Mouse (Mus musculus): Measurements from ENCODE around the gene Dda1. TPM values are rescaled to one million over a fixed set of nuclear protein-coding genes. Genes with fewer than 3 reads are reported as not detected.
"Not testable (repeated sequence)": the region's sequence is repeated elsewhere in the genome, so short reads cannot be mapped to it uniquely, and the experiment has no call there.

The Dda1 gene
- total RNA-seq (2014; fragmentation: Nextera tagmentation) (31.4 and 47.5 TPM in 2 replicates), total RNA-seq (2017) (13.3 and 19.6 TPM in 2 replicates)

DNA sequence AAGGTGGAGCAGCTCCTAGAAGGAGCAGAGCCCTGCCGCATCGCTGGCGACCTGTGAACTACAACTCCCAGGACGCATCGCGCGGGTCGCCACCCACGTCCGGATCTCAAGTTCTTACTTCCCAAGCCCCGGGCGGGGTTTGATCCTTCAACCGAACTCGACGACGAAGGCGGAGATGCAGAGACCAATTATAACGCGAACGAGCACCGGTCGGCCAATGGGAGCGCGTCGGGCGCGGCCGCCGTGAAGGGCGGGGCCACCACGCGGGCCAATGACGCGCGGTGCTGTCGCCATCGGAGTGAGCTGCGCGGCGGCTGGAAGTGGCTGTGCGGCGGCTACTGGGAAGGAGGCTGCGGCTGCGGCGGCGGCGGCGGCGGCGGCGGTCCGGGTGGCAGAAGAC is at the start of gene Dda1:
Gene Dda1 (plus strand): TSS at position 284 of the 400 bp plus-strand sequence.
- ATAC-seq (replicated peaks; ENCODE audit: low FRiP score, low TSS enrichment, poor library complexity, severe bottlenecking): peak; percentile 78

DNA sequence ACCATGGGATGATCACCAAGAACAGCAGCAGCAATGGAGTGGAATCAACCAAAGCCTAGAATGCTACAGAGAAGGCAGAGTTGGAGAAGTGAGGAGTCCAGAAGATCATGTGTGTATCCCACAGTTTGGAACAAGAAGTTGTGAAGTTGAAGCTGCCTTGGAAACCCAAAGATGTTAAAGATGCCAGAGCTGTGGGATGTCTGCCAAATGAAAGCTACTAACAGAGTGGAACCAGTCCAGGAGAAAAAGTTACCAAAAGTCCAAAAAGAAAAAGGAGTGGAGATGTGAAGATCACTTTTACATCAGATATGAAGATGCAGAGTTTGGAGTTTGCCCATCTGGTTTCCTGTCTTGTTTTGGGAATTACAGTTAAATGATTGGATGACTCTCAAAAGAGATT is 46.9 kb upstream of the Dda1 start:
- ATAC-seq (replicated peaks; ENCODE audit: low FRiP score, low TSS enrichment, poor library complexity, severe bottlenecking): no peak

DNA sequence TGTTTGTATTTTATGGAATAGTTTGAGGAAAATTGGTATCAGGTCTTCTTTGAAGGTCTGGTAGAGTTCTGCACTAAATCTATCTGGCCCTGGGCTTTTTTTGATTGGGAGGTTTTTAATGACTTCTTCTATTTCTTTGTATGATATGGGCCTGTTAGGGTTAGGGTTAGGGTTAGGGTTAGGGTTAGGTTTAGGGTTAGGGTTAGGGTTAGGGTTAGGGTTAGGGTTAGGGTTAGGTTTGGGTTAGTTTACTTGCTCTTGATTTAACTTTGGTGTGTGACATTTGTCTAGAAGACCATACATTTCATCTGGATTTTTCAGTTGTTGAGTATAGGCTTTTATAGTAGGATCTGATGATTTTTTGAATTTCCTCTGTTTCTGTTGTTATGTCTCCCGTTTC is 36.1 kb upstream of the Dda1 start:
- ATAC-seq (replicated peaks; ENCODE audit: low FRiP score, low TSS enrichment, poor library complexity, severe bottlenecking): not testable (repeated sequence)

DNA sequence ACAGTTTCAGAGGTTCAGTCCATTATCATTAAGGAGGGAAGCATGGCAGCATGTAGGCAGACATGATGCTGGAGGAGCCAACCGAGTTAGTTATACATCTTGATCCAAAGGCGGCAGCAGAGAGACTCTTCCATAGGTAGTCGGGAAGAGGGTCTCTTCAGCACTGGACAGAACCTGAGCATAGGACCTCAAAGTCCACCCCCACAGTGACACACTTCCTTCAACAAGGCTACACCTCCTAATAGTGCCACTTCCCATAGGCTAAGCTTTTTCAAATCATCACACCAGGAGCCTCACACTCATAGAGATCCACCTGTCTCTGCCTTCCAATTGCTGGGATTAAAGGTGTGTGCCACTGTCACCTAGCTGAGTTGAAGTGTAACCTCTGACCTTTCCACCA is 32.0 kb upstream of the Dda1 start:
- no peak for ATAC-seq (replicated peaks; ENCODE audit: low FRiP score, low TSS enrichment, poor library complexity, severe bottlenecking)

DNA sequence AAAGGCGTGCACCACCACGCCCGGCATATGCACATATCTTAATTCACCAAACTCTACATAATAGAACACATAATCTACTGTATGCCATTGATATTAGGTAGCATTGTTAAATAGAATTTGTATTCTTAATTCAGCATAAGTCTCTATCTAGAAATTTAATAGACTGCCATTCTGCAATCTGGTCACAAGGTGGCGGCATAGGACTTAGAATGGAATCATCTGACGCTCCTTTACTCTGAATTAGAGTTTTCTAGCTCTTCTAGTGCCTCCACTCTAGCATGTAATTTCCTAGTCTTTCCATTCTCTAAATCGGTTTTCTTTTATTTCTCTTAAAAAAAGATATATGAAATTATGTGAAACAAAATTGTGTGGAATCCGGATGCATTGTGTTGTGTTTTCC is 27.6 kb upstream of the Dda1 start:
- ATAC-seq (replicated peaks; ENCODE audit: low FRiP score, low TSS enrichment, poor library complexity, severe bottlenecking): 0 out of 2 replicates have a peak, but pooled peaks have one; percentile 63

DNA sequence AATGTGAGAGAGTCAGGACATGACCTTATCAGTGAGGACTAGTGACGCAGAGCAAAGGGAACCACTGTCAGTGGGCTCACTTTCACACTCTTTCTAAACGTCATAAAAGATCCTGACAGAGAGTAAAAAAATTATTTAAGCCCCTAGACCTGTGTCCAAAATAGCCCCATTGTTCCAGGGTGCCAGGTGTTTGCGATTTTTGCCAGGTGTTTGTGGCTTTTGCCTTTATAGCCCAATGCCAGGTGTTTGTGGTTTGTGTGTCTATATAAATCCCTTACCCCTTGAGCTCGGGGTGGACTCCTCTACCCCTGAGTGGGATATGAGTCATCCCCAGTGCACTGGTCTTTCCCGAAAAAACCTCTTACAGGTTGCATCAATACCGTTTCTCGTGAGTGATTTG is 23.9 kb upstream of the Dda1 start:
- ATAC-seq (replicated peaks; ENCODE audit: low FRiP score, low TSS enrichment, poor library complexity, severe bottlenecking): no peak

DNA sequence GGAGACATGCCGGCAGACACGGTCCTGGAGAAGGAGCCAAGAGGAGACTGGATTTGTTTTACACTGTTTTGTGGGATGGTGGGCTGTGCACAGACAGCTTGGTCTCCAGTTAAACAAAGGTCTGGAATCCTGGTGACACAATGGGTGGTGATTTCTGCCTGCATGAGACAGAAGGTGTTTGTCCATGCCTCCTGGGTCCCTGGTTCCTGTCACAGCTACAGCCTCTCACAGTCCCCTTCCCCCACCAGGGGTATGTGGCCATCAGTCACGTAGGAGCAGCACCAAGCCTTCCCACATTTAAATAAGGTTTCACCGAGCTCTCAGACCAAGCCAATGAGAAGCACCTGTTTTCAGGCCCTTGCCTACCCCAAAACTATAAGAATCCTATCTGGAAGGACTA is 17.7 kb upstream of the Dda1 start:
- no peak for ATAC-seq (replicated peaks; ENCODE audit: low FRiP score, low TSS enrichment, poor library complexity, severe bottlenecking)

DNA sequence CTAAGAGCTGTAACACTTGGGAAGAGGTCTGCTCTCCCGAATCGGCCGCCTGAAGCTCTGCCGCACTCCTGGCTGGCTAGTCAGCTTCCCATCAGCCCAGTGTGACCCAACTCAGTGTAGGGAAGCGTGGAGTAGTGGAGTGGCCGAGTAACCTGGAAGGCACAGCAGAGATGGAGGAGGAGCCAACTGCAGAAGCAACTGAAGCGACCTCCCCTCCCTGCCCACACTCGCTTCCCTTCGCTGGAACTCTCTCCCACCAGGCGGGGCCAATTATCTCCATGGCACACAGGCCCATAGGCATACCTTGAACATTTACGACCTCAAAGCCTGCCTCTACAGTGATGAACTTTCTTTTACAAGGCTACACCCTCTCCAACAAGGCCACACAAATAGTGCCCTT is 17.2 kb upstream of the Dda1 start:
- ATAC-seq (replicated peaks; ENCODE audit: low FRiP score, low TSS enrichment, poor library complexity, severe bottlenecking): no peak

DNA sequence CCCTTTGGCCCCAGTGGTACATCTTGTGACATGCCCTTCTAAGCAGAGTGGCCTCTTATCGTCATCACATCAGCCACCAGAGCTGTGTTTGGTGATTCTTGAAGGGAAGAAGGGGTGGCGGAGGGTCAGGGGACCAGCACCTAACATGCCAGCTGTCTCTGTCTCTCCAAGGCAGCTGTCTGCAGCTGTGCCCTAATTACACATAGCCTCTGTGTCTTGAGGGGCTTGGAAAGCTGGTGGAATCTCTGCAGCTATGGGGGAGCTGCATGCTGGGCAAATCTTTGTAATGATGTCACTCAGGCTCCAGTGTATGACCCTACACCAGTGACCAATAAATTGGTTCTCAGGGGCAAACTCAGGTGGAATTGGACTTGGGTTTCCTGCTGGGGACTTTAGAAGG is 16.3 kb upstream of the Dda1 start:
- no peak for ATAC-seq (replicated peaks; ENCODE audit: low FRiP score, low TSS enrichment, poor library complexity, severe bottlenecking)

DNA sequence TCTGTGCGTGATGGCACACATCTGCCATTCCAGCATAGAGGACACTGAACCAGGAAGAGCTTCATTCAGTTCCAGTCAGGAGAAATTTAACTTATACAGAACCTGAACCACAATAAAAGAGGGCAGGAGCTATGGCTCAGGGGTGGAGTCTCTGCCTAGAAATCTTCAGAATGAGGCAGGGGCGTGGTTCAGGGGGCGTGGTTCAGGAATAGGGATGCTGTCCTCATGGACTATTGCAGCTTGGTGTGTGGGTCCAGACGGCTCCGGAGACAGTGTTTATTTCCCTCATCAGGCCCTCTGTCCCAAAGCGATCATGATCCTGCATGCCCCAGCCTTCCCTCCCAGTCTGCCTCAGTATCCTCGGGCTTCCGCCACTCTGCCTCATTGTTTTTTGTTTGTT is 14.3 kb upstream of the Dda1 start:
- no peak for ATAC-seq (replicated peaks; ENCODE audit: low FRiP score, low TSS enrichment, poor library complexity, severe bottlenecking)

DNA sequence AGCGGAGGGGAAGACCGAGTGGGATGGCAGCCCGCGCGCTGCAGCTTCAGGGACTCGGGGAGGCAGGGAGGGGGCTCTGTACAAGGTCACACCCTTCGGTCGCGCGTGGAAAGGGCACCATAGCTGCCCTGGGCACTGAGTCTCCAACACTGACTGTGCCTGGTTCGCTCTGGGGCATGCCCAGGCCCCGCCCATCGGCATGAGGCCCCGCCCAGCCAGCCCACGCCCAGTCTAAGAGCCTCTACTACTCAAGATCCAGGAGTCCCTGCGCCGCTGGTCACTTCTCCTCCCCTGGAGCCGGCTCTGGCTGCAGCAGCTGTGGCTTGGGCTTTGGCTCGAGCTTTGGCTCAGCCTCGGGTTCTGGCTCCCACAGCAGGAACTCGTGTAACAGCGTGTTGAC is 12.1 kb upstream of the Dda1 start:
- ATAC-seq (replicated peaks; ENCODE audit: low FRiP score, low TSS enrichment, poor library complexity, severe bottlenecking): peak; percentile 76

DNA sequence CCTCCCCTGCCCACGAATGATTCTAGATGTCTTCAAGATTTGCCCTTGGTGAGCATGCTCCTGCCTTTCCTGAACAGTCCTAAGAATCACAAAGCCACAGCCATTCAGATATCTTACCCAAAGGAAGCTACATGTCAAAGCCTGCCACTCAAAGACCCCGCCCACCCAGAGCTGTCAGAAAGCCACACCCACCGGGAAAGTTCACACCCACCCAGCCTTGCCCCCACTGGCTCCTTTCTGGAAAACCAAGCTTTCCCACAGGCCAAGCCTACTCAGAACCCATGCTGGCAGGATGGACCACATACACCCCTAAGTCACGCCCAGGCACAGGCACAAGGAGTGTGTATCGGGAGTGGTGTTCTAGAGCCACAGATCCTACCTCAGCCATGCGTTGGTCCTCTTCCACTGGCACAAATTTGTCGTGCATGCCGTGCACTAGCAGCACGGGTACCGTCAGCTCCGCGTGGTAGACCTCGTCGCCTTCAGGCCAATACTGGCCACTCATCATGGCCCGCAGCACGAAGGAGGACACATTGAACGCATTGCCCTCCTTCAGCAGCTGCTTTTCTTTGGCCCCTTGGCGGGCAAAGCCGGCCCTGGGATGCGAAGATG is 11.2 kb upstream of the Dda1 start:
- ATAC-seq (replicated peaks; ENCODE audit: low FRiP score, low TSS enrichment, poor library complexity, severe bottlenecking): no peak

DNA sequence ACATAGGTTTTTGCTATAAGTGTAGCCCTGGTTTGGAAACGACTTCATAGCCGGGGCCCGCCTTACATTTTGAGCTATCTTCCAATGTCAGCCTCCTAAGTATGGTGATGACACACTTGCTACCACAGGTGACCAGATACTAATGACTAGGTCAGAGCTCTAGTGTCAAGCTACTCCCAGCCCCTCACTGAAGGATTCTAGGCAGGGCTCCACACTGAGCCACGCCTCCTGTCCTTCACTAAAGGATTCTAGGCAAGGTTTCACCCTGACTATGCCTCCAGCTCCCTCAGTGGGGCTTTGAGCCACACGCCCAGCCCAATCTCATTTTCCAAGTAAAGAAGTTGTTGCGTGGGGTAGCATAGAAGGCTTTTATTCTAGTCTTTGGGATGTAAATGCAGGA is 8.3 kb upstream of the Dda1 start:
- no peak for ATAC-seq (replicated peaks; ENCODE audit: low FRiP score, low TSS enrichment, poor library complexity, severe bottlenecking)

DNA sequence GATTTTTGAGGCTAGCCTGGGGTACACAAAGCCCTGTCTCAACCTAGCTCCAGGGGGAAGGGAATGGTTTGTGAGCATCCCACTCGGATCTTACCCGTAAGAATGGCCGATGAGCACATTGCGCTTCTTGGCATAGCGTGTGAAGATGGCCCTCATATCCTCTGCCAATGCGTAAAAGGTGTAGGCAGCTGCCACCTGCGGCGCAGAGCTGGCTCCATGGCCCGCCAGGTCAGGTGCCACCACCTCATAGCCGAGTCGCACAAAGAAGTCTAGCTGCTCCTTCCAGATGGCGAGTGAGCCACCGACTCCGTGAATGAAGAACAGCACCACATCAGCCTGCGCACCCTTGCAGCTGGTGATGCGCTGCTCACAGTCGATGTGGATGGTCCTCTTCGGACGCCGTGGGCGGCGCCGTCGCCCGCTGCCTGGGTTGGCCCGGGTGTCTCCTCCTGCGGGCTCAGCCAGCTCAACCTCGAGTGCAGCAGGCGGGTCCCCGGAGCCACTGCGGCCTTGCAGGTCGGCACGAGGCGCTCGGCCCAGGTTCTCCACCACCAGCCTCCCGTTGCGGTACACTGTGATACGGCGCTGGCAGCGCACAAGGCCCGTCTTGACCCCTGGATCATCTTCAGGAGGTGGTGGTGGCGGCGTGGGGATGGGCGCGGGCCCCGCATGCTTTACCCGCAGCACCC is 7.7 kb upstream of the Dda1 start:
- no peak for ATAC-seq (replicated peaks; ENCODE audit: low FRiP score, low TSS enrichment, poor library complexity, severe bottlenecking)

DNA sequence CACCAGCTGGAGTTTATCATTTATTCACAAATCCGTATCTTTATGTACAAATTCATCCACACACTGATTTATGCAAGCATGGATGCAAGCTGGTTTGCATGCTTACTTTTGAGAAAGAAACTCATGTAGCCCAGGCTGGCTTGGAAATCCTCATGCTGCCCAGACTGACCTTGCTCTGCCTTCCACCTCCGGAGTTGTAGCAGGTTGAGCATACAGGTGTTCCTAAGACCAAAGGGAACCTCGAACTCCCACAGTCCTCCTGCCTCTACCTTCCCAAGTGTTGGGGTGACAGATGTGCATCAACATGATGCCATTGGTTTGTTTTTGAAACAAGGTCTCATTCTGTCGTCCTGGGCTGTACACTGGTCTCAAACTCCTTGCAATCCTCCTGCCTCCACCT is 6.8 kb upstream of the Dda1 start:
- no peak for ATAC-seq (replicated peaks; ENCODE audit: low FRiP score, low TSS enrichment, poor library complexity, severe bottlenecking)

DNA sequence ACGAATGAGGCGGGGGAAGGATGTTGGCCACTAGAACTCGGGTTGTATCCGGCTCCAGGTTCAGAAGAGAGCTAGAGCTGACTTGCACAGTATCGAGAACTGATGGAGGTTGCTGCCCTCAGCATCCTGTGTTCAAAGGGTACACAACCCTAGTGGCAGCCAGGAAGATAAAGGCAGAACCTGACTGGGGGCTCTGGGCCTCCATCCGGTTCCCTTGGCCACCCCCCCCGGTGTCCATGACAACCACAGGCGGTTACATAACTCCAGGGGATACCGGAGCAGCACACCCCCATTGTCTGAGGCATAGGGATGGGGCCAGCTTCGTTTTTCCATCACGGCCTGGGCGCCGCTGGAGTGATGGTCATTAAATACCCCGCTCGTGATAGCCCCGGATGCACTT is 6.2 kb upstream of the Dda1 start:
- no peak for ATAC-seq (replicated peaks; ENCODE audit: low FRiP score, low TSS enrichment, poor library complexity, severe bottlenecking)

DNA sequence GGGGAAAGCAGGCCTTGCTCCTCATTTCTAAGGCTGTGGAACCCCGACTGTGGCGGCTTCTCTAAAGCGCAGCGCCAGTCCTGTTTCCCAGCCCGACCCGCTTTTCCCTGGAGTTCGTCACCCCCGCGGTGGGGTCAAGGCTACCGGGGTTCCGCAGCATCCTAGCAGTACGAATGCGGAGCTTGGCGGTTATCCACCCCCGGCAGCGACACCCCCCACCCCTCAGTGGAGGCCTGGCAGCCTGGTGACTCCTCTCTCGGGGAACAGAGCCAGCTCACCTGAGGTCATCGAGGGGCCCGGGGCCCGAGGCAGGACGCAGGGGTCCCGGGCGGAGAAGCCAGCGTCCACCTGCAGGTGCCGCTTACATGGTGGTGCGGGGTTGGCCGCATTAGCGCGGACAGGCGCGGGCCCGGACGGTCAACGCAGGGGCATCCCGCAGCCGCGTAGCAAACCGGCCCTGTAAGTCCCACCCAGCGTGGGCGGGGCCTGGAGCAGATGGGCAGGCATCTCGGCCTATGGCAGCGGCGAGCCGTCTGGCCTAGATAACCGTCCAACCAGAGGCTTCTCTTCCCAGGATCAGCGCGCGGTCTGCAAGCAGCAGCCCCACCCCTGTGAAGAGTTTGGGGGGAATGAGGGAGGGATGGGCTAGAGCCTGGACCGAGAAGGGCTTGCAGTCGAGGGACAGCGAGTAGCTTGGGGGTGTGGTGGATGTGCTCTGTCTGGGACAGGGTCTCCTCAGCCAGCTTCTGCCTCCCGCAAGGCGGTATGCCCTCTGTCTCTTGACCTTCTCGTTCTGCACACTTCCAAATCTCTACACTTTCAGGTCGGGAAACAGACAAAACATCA is 5.6 kb upstream of the Dda1 start, which contains the start of gene Abhd8:
Gene Abhd8 (minus strand): TSS at position 468 of the 846 bp plus-strand sequence.
- peak; percentile 74 for ATAC-seq (replicated peaks; ENCODE audit: low FRiP score, low TSS enrichment, poor library complexity, severe bottlenecking)

DNA sequence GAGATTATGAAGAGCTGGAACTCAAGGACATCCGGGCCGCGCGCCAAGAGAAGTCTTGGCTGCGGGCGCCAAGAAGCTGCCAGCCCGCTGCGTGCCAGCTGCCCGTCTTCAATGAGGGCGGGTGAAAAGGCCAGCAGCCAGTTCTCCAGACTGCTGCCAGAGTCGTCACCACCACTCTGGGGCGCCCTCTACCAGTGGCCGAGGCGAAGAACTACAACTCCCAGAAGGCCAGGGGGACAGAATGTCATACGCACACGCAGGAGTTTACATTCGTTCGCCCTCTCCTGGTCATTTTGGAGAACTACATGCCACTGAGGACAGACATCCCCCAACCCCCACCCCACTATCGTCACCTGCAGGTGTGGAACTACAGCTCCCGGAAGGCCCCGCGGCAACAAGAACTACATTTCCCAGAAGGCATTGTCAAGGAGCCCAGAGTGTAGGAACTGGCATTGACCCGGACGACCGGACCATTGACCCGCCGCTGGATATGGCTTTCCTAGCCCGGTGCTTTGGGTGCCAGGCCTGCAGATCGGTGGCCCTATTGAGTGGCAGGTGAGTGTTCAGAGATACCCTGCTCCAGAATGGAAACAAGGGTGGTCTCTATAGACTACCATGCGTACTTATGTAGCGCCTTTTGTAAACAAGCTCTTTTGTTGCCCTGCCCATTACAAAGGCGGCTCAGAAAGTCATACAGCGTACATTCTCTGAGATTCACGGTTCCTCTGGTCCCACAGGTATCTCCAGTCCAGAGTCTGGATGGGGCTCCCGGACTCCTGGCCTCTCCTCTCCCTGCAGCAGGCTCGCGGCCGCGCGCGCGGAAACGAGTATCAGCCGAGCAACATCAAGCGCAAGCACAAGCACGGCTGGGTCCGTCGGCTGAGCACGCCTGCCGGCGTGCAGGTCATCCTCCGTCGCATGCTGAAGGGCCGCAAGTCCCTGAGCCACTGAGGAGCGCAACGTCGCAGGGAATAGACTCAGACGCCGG is 4.2 kb upstream of the Dda1 start, which contains the start of gene Mrpl34:
Gene Mrpl34 (plus strand): TSS at position 447 of the 988 bp plus-strand sequence.
- ATAC-seq (replicated peaks; ENCODE audit: low FRiP score, low TSS enrichment, poor library complexity, severe bottlenecking): peak; percentile 78

DNA sequence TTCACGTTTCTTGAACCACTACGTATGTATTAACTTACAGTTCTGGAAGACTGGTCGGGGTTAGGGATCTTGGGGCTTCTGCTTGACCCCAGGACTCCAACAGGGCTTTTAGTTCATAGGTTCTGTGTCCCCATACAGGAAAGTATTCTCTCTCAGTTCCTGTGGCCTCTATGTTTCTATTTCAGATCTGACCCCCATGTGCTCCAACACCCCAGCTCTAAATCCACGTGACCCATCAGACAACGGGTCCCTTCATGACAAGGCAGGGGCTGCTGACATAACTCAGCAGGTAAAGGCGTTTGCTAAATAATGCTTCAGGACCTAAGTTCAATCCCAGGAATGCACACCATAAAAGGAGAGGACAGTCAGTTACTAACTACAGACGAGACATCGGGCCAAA is 3.3 kb upstream of the Dda1 start:
- ATAC-seq (replicated peaks; ENCODE audit: low FRiP score, low TSS enrichment, poor library complexity, severe bottlenecking): no peak

All from megakaryocyte-erythroid progenitor cell, adult 5-6 weeks (primary cell).